Mouse (Mus musculus): ENCODE data around the gene Lingo2.

DNA sequence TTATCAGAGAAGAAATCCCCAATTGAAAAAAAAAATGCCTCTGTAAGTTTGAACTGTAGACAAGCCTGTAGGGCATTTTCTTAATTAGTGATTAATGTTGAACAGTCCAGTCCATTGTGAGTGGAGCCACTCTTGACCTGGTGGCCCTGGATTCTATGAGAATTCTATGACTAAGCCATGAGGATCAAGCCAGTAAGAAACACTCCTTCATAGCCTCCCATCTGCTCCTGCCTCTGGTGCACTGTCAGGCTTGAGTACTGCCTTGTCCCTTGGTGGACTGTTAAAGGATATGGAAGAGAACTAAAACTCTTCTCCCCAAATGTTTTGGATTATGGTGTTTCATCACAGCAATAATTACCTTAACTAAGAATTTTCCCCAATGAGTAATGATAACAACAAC, 126.6 kb downstream of the Lingo2 start:
- TF ChIP-seq TBP (conservative IDR thresholded peaks at IDR 0.05; ENCODE audit: low read depth, low read length) (no peak), CTCF (conservative IDR thresholded peaks at IDR 0.05 in 1 of 2, IDR thresholded peaks at IDR 0.05 in 1 of 2; ENCODE audit: low read depth in 2 of 2, low read length in 2 of 2) (no peak), HCFC1 (IDR thresholded peaks at IDR 0.05; ENCODE audit: low read depth, low read length) (no peak), SMC3 (IDR thresholded peaks at IDR 0.05; ENCODE audit: low read depth, low read length) (no peak), POLR2A (IDR thresholded peaks at IDR 0.05; ENCODE audit: low read depth, low read length) (no peak), JUND (conservative IDR thresholded peaks at IDR 0.05; ENCODE audit: low read depth, low read length) (no peak), ELF1 (IDR thresholded peaks at IDR 0.05; ENCODE audit: low read depth, low read length) (no peak), MAX (IDR thresholded peaks at IDR 0.05; ENCODE audit: low read length) (no peak), MYC (IDR thresholded peaks at IDR 0.05; ENCODE audit: low read depth, low read length) (no peak)
